Mouse (Mus musculus) midbrain, embryonic 16.5 days (tissue): Measurements from ENCODE around the gene Kcnc1. TPM values are rescaled to one million over a fixed set of nuclear protein-coding genes. Genes with fewer than 3 reads are reported as not detected.
A peak's percentile ranks its signal among the peaks of the same experiment; 100 is the strongest.

Experiments
- ATAC-seq: fragments of 200-750 bp; cut with Nextera tagmentation; 2 replicates; pipeline ENCODE4 v1.8.0; 2017; ENCODE audit warnings: moderate TSS enrichment
- H3K27ac ChIP-seq: fragments of 300-500 bp; sonication (generic); 2 replicates; pipeline ENCODE4 v1.5.1; 2014; ENCODE audit warnings: mild to moderate bottlenecking, low read length, mixed read lengths
- H3K27me3 ChIP-seq: fragments of 300-500 bp; sonication (generic); 2 replicates; pipeline ENCODE4 v1.6.1; 2014; ENCODE audit warnings: low read depth, low read length, mixed read lengths; ENCODE audit not compliant: control insufficient read depth, insufficient read depth
- H3K36me3 ChIP-seq: fragments of 300-500 bp; sonication (generic); 2 replicates; pipeline ENCODE4 v1.6.1; 2014; ENCODE audit warnings: mild to moderate bottlenecking, low read length, moderate library complexity, mixed read lengths; ENCODE audit not compliant: control insufficient read depth, insufficient read depth
- H3K4me1 ChIP-seq: fragments of 300-500 bp; sonication (generic); 2 replicates; pipeline ENCODE4 v1.6.1; 2014; ENCODE audit warnings: mild to moderate bottlenecking, low read length, mixed read lengths; ENCODE audit not compliant: control insufficient read depth, insufficient read depth
- H3K4me2 ChIP-seq: fragments of 300-500 bp; sonication (generic); 2 replicates; pipeline ENCODE4 v1.6.1; 2014; ENCODE audit warnings: mild to moderate bottlenecking, low read length, mixed read lengths
- H3K4me3 ChIP-seq: fragments of 300-500 bp; sonication (generic); 2 replicates; pipeline ENCODE4 v1.5.1; 2014; ENCODE audit warnings: low read depth, mild to moderate bottlenecking, low read length, moderate library complexity, mixed read lengths
- H3K9ac ChIP-seq: fragments of 300-500 bp; sonication (generic); 2 replicates; pipeline ENCODE4 v1.6.1; 2014; ENCODE audit warnings: low read depth, low read length, mixed read lengths
- H3K9me3 ChIP-seq: fragments of 300-500 bp; sonication (generic); replicated peaks from 2 replicates; pipeline ENCODE4 v1.6.1; 2014; ENCODE audit warnings: mild to moderate bottlenecking, low read length, mixed read lengths; ENCODE audit not compliant: control insufficient read depth, poor library complexity, severe bottlenecking
- WGBS: fragments of 180-500 bp; shearing (Covaris S2); extraction: QIAGEN DNeasy Blood & Tissue Kit; methylation state at CpG from one replicate; pipeline ENCODE4 v1.1.7; 2014; 5-methylcytosine and 5-hydroxymethylcytosine counted together
- polyA plus RNA-seq: library from polyadenylated mRNA; unstranded; fragments of >200 nt; fragmentation: Nextera tagmentation; extraction: Ambion mirVana; gene quantifications from 2 replicates; pipeline ENCODE4 v1.2.1, GENCODE M21; 2015

The Kcnc1 gene
- polyA plus RNA-seq, 1 experiment from 2014 or later: 11.4 TPM

GRCm38 (mm10) chr7:46398612-46399011, 2.3 kb downstream of the Kcnc1 start:
- Histone ChIP-seq H3K9me3 (no peaks in the 10 kb centered on the region), H3K27me3 (peaks cover 9% of the 10 kb centered on the region), H3K4me2 (peak overlapping the region; percentile 91), H3K27ac (no peak overlapping the region), H3K4me1 (peaks cover 43% of the 10 kb centered on the region), H3K9ac (peak overlapping the region; percentile 50), H3K36me3 (no peaks in the 10 kb centered on the region), H3K4me3 (peak overlapping the region; percentile 92)
- WGBS: 59% methylated on average over 4 of the region's 4 CpGs
- no peak for ATAC-seq

GRCm38 (mm10) chr7:46399676-46400075, 3.4 kb downstream of the Kcnc1 start:
- Histone ChIP-seq H3K4me2 (peak overlapping the region; percentile 91), H3K4me3 (peak overlapping the region; percentile 92), H3K36me3 (no peaks in the 10 kb centered on the region), H3K27me3 (peaks cover 5% of the 10 kb centered on the region), H3K27ac (no peak overlapping the region), H3K9me3 (no peaks in the 10 kb centered on the region), H3K4me1 (peaks cover 43% of the 10 kb centered on the region), H3K9ac (peak overlapping the region; percentile 65)
- WGBS: 92% methylated on average over 1 of the region's 1 CpGs
- ATAC-seq: no peak

GRCm38 (mm10) chr7:46400346-46400745, 4.0 kb downstream of the Kcnc1 start:
- peaks cover 43% of the 10 kb centered on the region for H3K4me1 ChIP-seq
- peak overlapping the region; percentile 65 for H3K9ac ChIP-seq
- H3K27ac ChIP-seq: peak overlapping the region; percentile 50; the same call in 1 of the 2 replicates
- H3K4me3 ChIP-seq: peak overlapping the region; percentile 92
- 25% methylated on average over 7 of the region's 8 CpGs for WGBS
- H3K27me3 ChIP-seq: peaks cover under 1% of the 10 kb centered on the region; the same call in 1 of the 2 replicates
- H3K9me3 ChIP-seq: no peaks in the 10 kb centered on the region
- peak overlapping the region; percentile 91 for H3K4me2 ChIP-seq
- H3K36me3 ChIP-seq: no peaks in the 10 kb centered on the region
- ATAC-seq: 0 out of 2 replicates have a peak, but pooled peaks have one; percentile 9

- no peak for ATAC-seq
- Histone ChIP-seq H3K4me2 (peak overlapping the region; percentile 91), H3K4me1 (peaks cover 39% of the 10 kb centered on the region), H3K27me3 (no peaks in the 10 kb centered on the region), H3K4me3 (peak overlapping the region; percentile 92), H3K36me3 (no peaks in the 10 kb centered on the region), H3K9me3 (no peaks in the 10 kb centered on the region), H3K27ac (no peak overlapping the region), H3K9ac (no peak overlapping the region)
- WGBS: 79% methylated on average over 3 of the region's 3 CpGs
Measured at GRCm38 (mm10) chr7:46401371-46402180, 5.3 kb downstream of the Kcnc1 start.

- Histone ChIP-seq H3K27me3 (no peaks in the 10 kb centered on the region), H3K9ac (no peak overlapping the region), H3K4me1 (peaks cover 34% of the 10 kb centered on the region), H3K4me3 (no peak overlapping the region), H3K4me2 (no peak overlapping the region), H3K36me3 (no peaks in the 10 kb centered on the region), H3K27ac (no peak overlapping the region), H3K9me3 (no peaks in the 10 kb centered on the region)
- no peak for ATAC-seq
- 82% methylated on average over 15 of the region's 15 CpGs for WGBS
Measured at GRCm38 (mm10) chr7:46403616-46404485, 7.6 kb downstream of the Kcnc1 start.

- Histone ChIP-seq H3K36me3 (no peaks in the 10 kb centered on the region), H3K27ac (no peak overlapping the region), H3K4me1 (peaks cover 25% of the 10 kb centered on the region), H3K27me3 (no peaks in the 10 kb centered on the region), H3K9ac (no peak overlapping the region), H3K4me3 (no peak overlapping the region), H3K4me2 (no peak overlapping the region), H3K9me3 (no peaks in the 10 kb centered on the region)
- no peak for ATAC-seq
- WGBS: 87% methylated on average over 7 of the region's 7 CpGs
Measured at GRCm38 (mm10) chr7:46404756-46405155, 8.5 kb downstream of the Kcnc1 start.

GRCm38 (mm10) chr7:46408606-46409005, 12.3 kb downstream of the Kcnc1 start:
- 85% methylated on average over 9 of the region's 9 CpGs for WGBS

GRCm38 (mm10) chr7:46409204-46409789, 13.0 kb downstream of the Kcnc1 start:
- Histone ChIP-seq H3K27ac (no peak overlapping the region), H3K9me3 (no peaks in the 10 kb centered on the region), H3K36me3 (no peaks in the 10 kb centered on the region), H3K9ac (no peak overlapping the region), H3K4me3 (no peak overlapping the region), H3K4me1 (0 out of 2 replicates have a peak, but pooled peaks cover 3% of the 10 kb centered on the region), H3K27me3 (no peaks in the 10 kb centered on the region), H3K4me2 (no peak overlapping the region)
- WGBS: 40% methylated on average over 12 of the region's 12 CpGs
- ATAC-seq: no peak

More at GRCm38 (mm10) chr7:46408606-46409005, 12.3 kb downstream of the Kcnc1 start:
- Histone ChIP-seq H3K4me3 (no peak overlapping the region), H3K9ac (no peak overlapping the region), H3K4me2 (no peak overlapping the region), H3K4me1 (0 out of 2 replicates have a peak, but pooled peaks cover 3% of the 10 kb centered on the region), H3K9me3 (no peaks in the 10 kb centered on the region), H3K36me3 (no peaks in the 10 kb centered on the region), H3K27me3 (no peaks in the 10 kb centered on the region), H3K27ac (no peak overlapping the region)
- ATAC-seq: no peak
